In genomic region chr14:33019606-33020005, GRCm38 (mm10) we compare ENCODE assay signal across 30 mouse cellular contexts. TPM values are rescaled to one million over a fixed set of nuclear protein-coding genes. Genes with fewer than 3 reads are reported as not detected.
DNase-seq lines count a peak whose midpoint lies in the region; ATAC-seq and TF ChIP-seq lines count a peak whose summit lies in the region.
"Had no signal": no experiment of that assay in that cellular context is flagged by ENCODE, and none has a peak within 500 bp of the region (broad histone marks: within the 10 kb centered on the region; RNA-seq: fewer than 3 reads in every experiment).

No protein-coding gene starts in this region.

- 70% methylated on average over 5 of the region's 5 CpGs for WGBS in heart, embryonic 10.5 days
- 63% methylated on average over 5 of the region's 5 CpGs for WGBS in lung, adult 2 months
- WGBS in limb, embryonic 15.5 days = 51% methylated on average over 5 of the region's 5 CpGs
- 71% methylated on average over 5 of the region's 5 CpGs for WGBS in intestine, postnatal 0 days

- no peak overlapping the region for H3K4me2 ChIP-seq in limb, embryonic 15.5 days
- no peak overlapping the region for H3K4me2 ChIP-seq in intestine, postnatal 0 days (replicated peaks; ENCODE audit: low read depth)
- H3K4me2 ChIP-seq: forebrain, embryonic 12.5 days; heart, embryonic 15.5 days; kidney, embryonic 15.5 days; liver, embryonic 15.5 days; midbrain, embryonic 13.5 days had no signal

- no peaks in the 10 kb centered on the region for H3K9me3 ChIP-seq in heart, embryonic 10.5 days
- no peaks in the 10 kb centered on the region for H3K9me3 ChIP-seq in limb, embryonic 15.5 days
- H3K9me3 ChIP-seq in intestine, postnatal 0 days (ENCODE audit: control insufficient read depth) = no peaks in the 10 kb centered on the region
- H3K9me3 ChIP-seq: forebrain, embryonic 12.5 days; heart, embryonic 15.5 days; kidney, embryonic 15.5 days; liver, embryonic 15.5 days; megakaryocyte, embryonic 14.5 days; midbrain, embryonic 13.5 days had no signal

- no peak for ATAC-seq in limb, embryonic 15.5 days (ENCODE audit: insufficient number of reproducible peaks, low FRiP score, low TSS enrichment, low read depth)
- no peak for ATAC-seq in intestine, postnatal 0 days
- ATAC-seq: hindbrain, postnatal 0 days; intestine, embryonic 16.5 days; midbrain, embryonic 13.5 days had no signal

- H3K4me1 ChIP-seq in heart, embryonic 10.5 days = no peaks in the 10 kb centered on the region
- no peaks in the 10 kb centered on the region for H3K4me1 ChIP-seq in lung, adult 2 months (ENCODE audit: control insufficient read depth, insufficient read depth, low read length)
- H3K4me1 ChIP-seq in limb, embryonic 15.5 days = 0 out of 2 replicates have a peak, but pooled peaks cover 3% of the 10 kb centered on the region
- H3K4me1 ChIP-seq in intestine, postnatal 0 days (replicated peaks; ENCODE audit: control insufficient read depth, insufficient read depth, low read length) = no peaks in the 10 kb centered on the region
- H3K4me1 ChIP-seq: forebrain, embryonic 12.5 days; kidney, embryonic 15.5 days; liver, embryonic 15.5 days; megakaryocyte, embryonic 14.5 days; midbrain, embryonic 13.5 days had no signal

- H3K27ac ChIP-seq in heart, embryonic 10.5 days = no peak overlapping the region
- H3K27ac ChIP-seq in limb, embryonic 15.5 days = peak overlapping the region; percentile 61
- no peak overlapping the region for H3K27ac ChIP-seq in intestine, postnatal 0 days (ENCODE audit: low read depth, low read length)
- H3K27ac ChIP-seq: forebrain, embryonic 12.5 days; heart, adult 2 months; heart, embryonic 15.5 days; hindbrain, postnatal 0 days; kidney, embryonic 15.5 days; liver, embryonic 15.5 days; midbrain, embryonic 13.5 days had no signal

- H3K4me3 ChIP-seq in heart, embryonic 10.5 days = no peak overlapping the region
- no peak overlapping the region for H3K4me3 ChIP-seq in lung, adult 2 months (replicated peaks; ENCODE audit: extremely low read depth, low read depth, low read length)
- H3K4me3 ChIP-seq in limb, embryonic 15.5 days = no peak overlapping the region
- no peak overlapping the region for H3K4me3 ChIP-seq in intestine, postnatal 0 days (ENCODE audit: low read depth, low read length)
- H3K4me3 ChIP-seq: erythroblast, embryonic 14.5 days; forebrain, embryonic 12.5 days; heart, adult 2 months; heart, embryonic 15.5 days; kidney, embryonic 15.5 days; liver, embryonic 15.5 days; megakaryocyte, embryonic 14.5 days; midbrain, embryonic 13.5 days had no signal

- DNase-seq in heart, adult 9 months (ENCODE audit: low spot score in 2 of 2) = peak; percentile 7 to 20
- no peak for DNase-seq in heart, embryonic 10.5 days (ENCODE audit: low spot score)
- peak; percentile 15 for DNase-seq in lung, postnatal 36 days
- DNase-seq in lung, adult 2 months = no peak
- peak; percentile 6 for DNase-seq in brain, adult 2 months (ENCODE audit: low read depth, low spot score)
- DNase-seq in thymus, postnatal 10 days (ENCODE audit: low spot score in 2 of 2) = no peak
- DNase-seq: adrenal gland, postnatal 10 days; B cell, adult 2 months; cerebellum, adult 8-10 months; cerebellum, postnatal 36 days; kidney, postnatal 4 days; liver; lung, postnatal 14 days; right cerebral cortex, postnatal 14 days; spleen, adult 18-20 months; thymus, postnatal 25 days had no signal

- peaks cover 3% of the 10 kb centered on the region; the same call in 1 of the 2 replicates for H3K27me3 ChIP-seq in heart, embryonic 10.5 days (ENCODE audit: insufficient read depth, poor library complexity, severe bottlenecking)
- no peaks in the 10 kb centered on the region for H3K27me3 ChIP-seq in limb, embryonic 15.5 days
- no peaks in the 10 kb centered on the region for H3K27me3 ChIP-seq in intestine, postnatal 0 days (replicated peaks; ENCODE audit: control insufficient read depth, insufficient read depth, low read length)
- H3K27me3 ChIP-seq: CH12.LX; forebrain, embryonic 12.5 days; heart, embryonic 15.5 days; liver, embryonic 15.5 days; megakaryocyte, embryonic 14.5 days; midbrain, embryonic 13.5 days had no signal

- no peaks in the 10 kb centered on the region for H3K36me3 ChIP-seq in heart, embryonic 10.5 days
- no peaks in the 10 kb centered on the region for H3K36me3 ChIP-seq in limb, embryonic 15.5 days
- H3K36me3 ChIP-seq in intestine, postnatal 0 days (ENCODE audit: control insufficient read depth, insufficient read depth) = no peaks in the 10 kb centered on the region
- H3K36me3 ChIP-seq: forebrain, embryonic 12.5 days; G1E; heart, embryonic 15.5 days; kidney, embryonic 15.5 days; liver, embryonic 15.5 days; midbrain, embryonic 13.5 days had no signal

- no peak overlapping the region for H3K9ac ChIP-seq in limb, embryonic 15.5 days
- no peak overlapping the region for H3K9ac ChIP-seq in intestine, postnatal 0 days (ENCODE audit: low read depth, low read length)
- H3K9ac ChIP-seq: forebrain, embryonic 12.5 days; heart, embryonic 15.5 days; kidney, embryonic 15.5 days; liver, embryonic 15.5 days; midbrain, embryonic 13.5 days had no signal

- TF ChIP-seq CTCF in lung, adult 2 months (IDR thresholded peaks at IDR 0.05; ENCODE audit: insufficient read depth, low read length) = no peak
- no peak for TF ChIP-seq CTCF in intestine, postnatal 0 days (IDR thresholded peaks at IDR 0.05; ENCODE audit: low read depth)

- TF ChIP-seq POLR2A in lung, adult 2 months (IDR thresholded peaks at IDR 0.05; ENCODE audit: borderline replicate concordance, extremely low read depth, low read depth, low read length) = no peak

RNA-seq across cellular contexts. Expression of gene Lrrc18, which starts 28.4 kb away (rescaled TPM):
- 0.23 and 0.39 TPM in 2 replicates for polyA plus RNA-seq in heart, embryonic 10.5 days (2016; fragmentation: Nextera tagmentation; extraction: Ambion mirVana)
- 2.1 and 2.4 TPM in 2 replicates for polyA plus RNA-seq in lung, adult 2 months (2012; rRNA removed)
- polyA plus RNA-seq in limb, embryonic 15.5 days (2015; fragmentation: Nextera tagmentation; extraction: Ambion mirVana) = 0.17 and 0.37 TPM in 2 replicates
- polyA plus RNA-seq in intestine, postnatal 0 days (2015; fragmentation: Nextera tagmentation; extraction: Ambion mirVana) = 0.14 TPM in 1 of 2 replicates, not detected in the other
- polyA plus RNA-seq: erythroblast, embryonic 14.5 days; G1E had no signal

Comparison
In these comparisons a context has a peak if more than half of its experiments do, and no peak if none do; other contexts are left out.
1. DNase-seq: peak in heart, adult 9 months (2 of 2), lung, postnatal 36 days (single experiment) and brain, adult 2 months (single experiment); none in heart, embryonic 10.5 days (single experiment), lung, adult 2 months (single experiment) and thymus, postnatal 10 days (0 of 2).